Mouse (Mus musculus) intestine, postnatal 0 days (tissue): ENCODE data around the gene Cers5. TPM values are rescaled to one million over a fixed set of nuclear protein-coding genes. Genes with fewer than 3 reads are reported as not detected.

Experiments used
- ATAC-seq: fragments of 200-750 bp; cut with Nextera tagmentation; 2 replicates; pipeline ENCODE4 v1.8.0; 2017; ENCODE audit warnings: mild to moderate bottlenecking, moderate TSS enrichment, moderate library complexity
- H3K27ac ChIP-seq: fragments of 300-500 bp; sonication (generic); 2 replicates; pipeline ENCODE4 v1.5.1; 2014; ENCODE audit warnings: mild to moderate bottlenecking, low read depth, low read length, moderate library complexity
- H3K27me3 ChIP-seq: fragments of 300-500 bp; sonication (generic); replicated peaks from 2 replicates; pipeline ENCODE4 v1.6.1; 2014; ENCODE audit warnings: low read length, mixed read lengths; ENCODE audit not compliant: control insufficient read depth, insufficient read depth
- H3K36me3 ChIP-seq: fragments of 300-500 bp; sonication (generic); 2 replicates; pipeline ENCODE4 v1.6.1; 2014; ENCODE audit warnings: mild to moderate bottlenecking, moderate library complexity; ENCODE audit not compliant: control insufficient read depth, insufficient read depth
- H3K4me1 ChIP-seq: fragments of 300-500 bp; sonication (generic); replicated peaks from 2 replicates; pipeline ENCODE4 v1.6.1; 2014; ENCODE audit warnings: antibody characterized with exemption, low read length, mixed read lengths; ENCODE audit not compliant: control insufficient read depth, insufficient read depth
- H3K4me2 ChIP-seq: fragments of 300-500 bp; sonication (generic); replicated peaks from 2 replicates; pipeline ENCODE4 v1.6.1; 2014; ENCODE audit warnings: low read depth, mild to moderate bottlenecking, moderate library complexity
- H3K4me3 ChIP-seq: fragments of 300-500 bp; sonication (generic); 2 replicates; pipeline ENCODE4 v1.5.1; 2014; ENCODE audit warnings: low read depth, low read length
- H3K9ac ChIP-seq: fragments of 300-500 bp; sonication (generic); 2 replicates; pipeline ENCODE4 v1.6.1; 2014; ENCODE audit warnings: mild to moderate bottlenecking, low read depth, low read length
- H3K9me3 ChIP-seq: fragments of 300-500 bp; sonication (generic); 2 replicates; pipeline ENCODE4 v1.6.1; 2016; ENCODE audit warnings: mixed run types; ENCODE audit not compliant: control insufficient read depth
- CTCF ChIP-seq: sonication (generic); IDR thresholded peaks from 2 replicates; pipeline ENCODE4 v1.5.1; 2016; ENCODE audit warnings: low read depth, mild to moderate bottlenecking, control low read depth, antibody characterized with exemption, moderate library complexity
- WGBS: fragments of 180-500 bp; shearing (Covaris S2); extraction: QIAGEN DNeasy Blood & Tissue Kit; methylation state at CpG from one replicate; pipeline ENCODE4 v1.1.7; 2014; 5-methylcytosine and 5-hydroxymethylcytosine counted together
- polyA plus RNA-seq: library from polyadenylated mRNA; unstranded; fragments of >200 nt; fragmentation: Nextera tagmentation; extraction: Ambion mirVana; gene quantifications from 2 replicates; pipeline ENCODE4 v1.2.1, GENCODE M21; 2015

Gene Cers5
- polyA plus RNA-seq, 1 experiment from 2014 or later = 18.7 TPM

DNA sequence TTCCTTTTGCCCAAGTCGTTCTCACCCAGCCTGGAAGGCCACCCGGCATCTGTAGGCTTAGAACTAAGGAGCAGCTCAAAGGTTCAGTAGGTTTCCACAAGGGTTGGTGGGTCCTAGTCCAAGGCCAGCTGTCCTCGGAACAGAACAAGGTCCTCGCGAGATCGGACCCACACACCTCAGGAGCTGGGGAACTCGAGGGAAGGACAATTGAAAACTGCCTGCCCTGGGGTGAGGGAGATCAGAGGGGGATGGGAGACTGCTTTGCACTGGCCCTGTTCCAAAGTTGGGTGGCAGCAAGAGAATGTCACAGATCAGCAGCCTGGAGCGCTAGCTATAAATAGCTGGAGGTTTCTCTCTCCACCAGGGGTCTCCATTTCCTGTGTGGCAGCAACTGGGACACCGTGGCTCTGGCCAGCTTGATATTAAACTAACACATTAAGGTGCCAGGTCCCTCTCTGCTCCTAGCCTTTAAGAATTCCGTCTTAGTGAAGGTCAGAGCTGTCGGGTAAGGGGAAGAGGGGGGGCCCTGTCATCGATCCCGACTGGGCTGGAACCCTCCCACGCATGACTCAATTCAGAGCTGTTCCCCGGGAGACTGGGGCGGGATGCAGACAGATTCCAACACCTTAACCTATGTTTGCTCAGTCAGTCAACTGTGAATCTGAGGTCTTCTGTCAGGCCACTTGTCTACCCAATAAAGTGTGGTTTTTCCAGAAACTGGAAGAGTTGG lies 48.2 kb downstream of the Cers5 start:
- WGBS = 10% methylated on average over 16 of the region's 16 CpGs
- H3K27ac ChIP-seq = peak overlapping the region; percentile 79
- no peaks in the 10 kb centered on the region for H3K27me3 ChIP-seq
- H3K4me1 ChIP-seq = peaks cover 15% of the 10 kb centered on the region; the same call in 1 of the 2 replicates
- H3K36me3 ChIP-seq = peaks cover 48% of the 10 kb centered on the region
- H3K9me3 ChIP-seq = no peaks in the 10 kb centered on the region
- peak overlapping the region; percentile 74 for H3K4me2 ChIP-seq
- 0 out of 2 replicates have a peak overlapping the region, but pooled peaks have one; percentile 87 for H3K4me3 ChIP-seq
- 0 out of 2 replicates have a peak overlapping the region, but pooled peaks have one; percentile 13 for H3K9ac ChIP-seq
- peak; percentile 25 for ATAC-seq
- peak; percentile 77 for TF ChIP-seq CTCF

DNA sequence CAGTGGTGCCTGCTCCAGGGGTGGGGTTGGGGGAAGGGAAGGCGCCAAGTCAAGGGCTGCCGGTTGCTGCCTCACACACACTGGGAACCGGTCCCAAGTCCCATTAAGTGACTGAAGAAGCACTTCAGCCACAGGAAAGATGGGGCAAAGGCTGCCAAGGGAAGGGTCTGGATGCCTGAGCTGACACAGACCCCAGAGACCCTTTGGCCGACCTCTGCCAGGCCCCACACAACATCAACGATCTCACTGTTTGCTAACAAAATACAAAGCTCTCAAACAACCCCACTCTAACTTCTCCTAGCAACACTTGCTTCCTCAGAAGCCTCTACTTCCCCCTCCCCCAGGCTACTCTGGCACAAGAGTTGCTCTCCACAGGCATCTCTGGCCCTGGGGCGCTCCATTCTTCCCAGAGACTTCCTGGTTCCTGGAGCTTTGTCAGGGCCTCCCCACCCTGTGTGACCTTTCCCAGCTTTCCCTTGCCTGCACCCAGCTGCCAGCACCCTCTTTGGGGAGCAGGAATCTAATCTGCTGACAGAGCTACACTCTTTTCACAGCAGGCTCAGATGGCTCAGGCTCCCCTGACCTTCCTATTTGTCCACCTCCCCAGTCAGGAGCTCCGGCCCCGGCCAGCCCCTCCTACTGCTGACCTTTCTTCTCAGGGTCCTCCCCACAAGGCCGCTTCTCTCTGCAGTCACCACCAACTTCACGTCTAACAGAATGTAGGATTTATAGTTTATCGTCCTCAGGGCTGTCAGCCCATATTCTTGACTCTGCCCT lies 49.0 kb downstream of the Cers5 start:
- H3K27me3 ChIP-seq = no peaks in the 10 kb centered on the region
- H3K9me3 ChIP-seq = no peaks in the 10 kb centered on the region
- 24% methylated on average over 11 of the region's 11 CpGs for WGBS
- peaks cover 41% of the 10 kb centered on the region for H3K36me3 ChIP-seq
- no peak for TF ChIP-seq CTCF
- H3K4me2 ChIP-seq = peak overlapping the region; percentile 74; the same call in 1 of the 2 replicates
- H3K9ac ChIP-seq = 0 out of 2 replicates have a peak overlapping the region, but pooled peaks have one; percentile 13
- ATAC-seq = peak; percentile 44
- peak overlapping the region; percentile 79 for H3K27ac ChIP-seq
- peaks cover 15% of the 10 kb centered on the region; the same call in 1 of the 2 replicates for H3K4me1 ChIP-seq
- no peak overlapping the region for H3K4me3 ChIP-seq

DNA sequence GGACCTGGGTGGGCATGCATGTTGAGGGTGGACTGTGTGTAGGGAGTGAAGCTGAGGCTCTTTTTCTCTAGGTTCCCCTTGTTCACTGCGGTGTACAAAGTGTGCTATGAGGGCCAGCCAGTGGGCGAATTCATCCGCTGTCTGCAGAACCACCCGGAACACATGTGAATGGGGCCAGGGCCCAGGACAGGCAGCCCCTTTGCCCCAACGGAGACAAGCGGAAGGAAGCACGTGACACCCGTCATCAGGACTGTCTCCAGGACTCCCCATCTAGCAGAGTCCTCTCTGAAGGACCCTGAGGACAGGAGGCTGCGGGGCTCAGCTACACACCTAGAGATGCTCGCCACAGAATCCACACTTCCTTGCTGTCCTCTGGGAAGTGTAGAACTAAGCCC lies 49.6 kb downstream of the Cers5 start:
- ATAC-seq = no peak
- Histone ChIP-seq H3K4me1 (peaks cover 15% of the 10 kb centered on the region; the same call in 1 of the 2 replicates), H3K9me3 (no peaks in the 10 kb centered on the region), H3K36me3 (peaks cover 35% of the 10 kb centered on the region), H3K4me3 (no peak overlapping the region), H3K4me2 (peak overlapping the region; percentile 6; the same call in 1 of the 2 replicates), H3K9ac (no peak overlapping the region), H3K27me3 (no peaks in the 10 kb centered on the region), H3K27ac (peak overlapping the region; percentile 79)
- 67% methylated on average over 10 of the region's 10 CpGs for WGBS
- TF ChIP-seq CTCF = no peak

DNA sequence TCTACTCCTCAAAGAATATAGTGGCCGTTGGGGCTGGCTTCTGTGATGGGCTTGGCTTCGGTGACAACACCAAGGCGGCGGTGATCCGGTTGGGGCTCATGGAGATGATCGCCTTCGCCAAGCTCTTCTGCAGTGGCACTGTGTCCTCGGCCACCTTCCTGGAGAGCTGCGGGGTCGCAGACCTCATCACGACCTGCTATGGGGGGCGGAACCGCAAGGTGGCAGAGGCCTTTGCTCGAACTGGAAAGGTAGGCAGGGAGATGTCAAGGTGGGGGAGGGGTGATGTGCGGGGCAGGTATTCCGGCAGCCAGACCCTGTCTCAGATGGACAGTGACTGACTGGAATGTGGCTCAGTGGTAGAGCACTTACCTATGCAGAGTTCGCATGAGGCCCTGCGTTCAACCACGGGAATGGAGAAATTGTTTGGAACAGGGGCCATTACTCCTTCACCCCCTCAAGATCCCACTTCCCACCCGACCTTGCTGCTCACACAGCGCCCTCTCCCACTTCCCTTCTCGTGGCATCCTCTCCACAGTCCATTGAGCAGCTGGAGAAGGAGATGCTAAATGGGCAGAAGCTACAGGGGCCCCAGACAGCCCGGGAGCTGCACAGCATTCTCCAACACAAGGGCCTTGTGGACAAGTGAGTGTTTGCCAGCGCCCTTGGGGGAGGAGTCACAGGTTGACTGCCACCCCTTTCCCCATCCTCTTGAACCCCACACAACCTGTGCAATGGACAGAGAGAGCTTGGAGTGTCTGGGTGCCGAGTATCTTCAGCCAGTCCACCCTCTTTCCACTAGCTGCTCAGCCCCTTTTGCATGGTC lies 50.6 kb downstream of the Cers5 start:
- no peaks in the 10 kb centered on the region for H3K27me3 ChIP-seq
- H3K36me3 ChIP-seq = peaks cover 28% of the 10 kb centered on the region; the same call in 1 of the 2 replicates
- H3K27ac ChIP-seq = no peak overlapping the region
- peaks cover 15% of the 10 kb centered on the region; the same call in 1 of the 2 replicates for H3K4me1 ChIP-seq
- no peak overlapping the region for H3K9ac ChIP-seq
- no peaks in the 10 kb centered on the region for H3K9me3 ChIP-seq
- WGBS = 81% methylated on average over 25 of the region's 25 CpGs
- H3K4me2 ChIP-seq = no peak overlapping the region
- TF ChIP-seq CTCF = no peak
- H3K4me3 ChIP-seq = no peak overlapping the region
- no peak for ATAC-seq

DNA sequence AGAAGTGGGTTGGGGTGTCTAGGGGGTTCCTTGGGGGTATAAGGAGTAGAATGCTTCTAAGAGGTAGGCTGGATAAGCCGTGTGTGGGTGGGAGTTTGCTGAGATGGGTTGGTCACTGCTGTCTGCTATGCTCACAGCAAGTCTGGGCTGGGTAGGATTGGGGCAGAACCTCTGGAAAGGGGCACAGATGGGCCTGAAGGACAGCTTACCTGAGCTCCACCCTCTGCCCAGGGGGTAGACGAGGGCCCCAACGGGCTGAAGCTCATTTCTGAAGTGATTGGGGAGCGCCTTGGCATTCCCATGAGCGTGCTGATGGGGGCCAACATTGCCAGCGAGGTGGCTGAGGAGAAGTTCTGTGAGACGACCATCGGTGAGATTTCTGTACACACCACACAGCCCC lies 52.8 kb downstream of the Cers5 start:
- Histone ChIP-seq H3K36me3 (peaks cover 28% of the 10 kb centered on the region; the same call in 1 of the 2 replicates), H3K27ac (no peak overlapping the region), H3K9me3 (no peaks in the 10 kb centered on the region), H3K9ac (no peak overlapping the region), H3K4me2 (peak overlapping the region; percentile 60; the same call in 1 of the 2 replicates), H3K27me3 (no peaks in the 10 kb centered on the region), H3K4me3 (no peak overlapping the region), H3K4me1 (peaks cover 11% of the 10 kb centered on the region; the same call in 1 of the 2 replicates)
- ATAC-seq = no peak
- no peak for TF ChIP-seq CTCF
- WGBS = 53% methylated on average over 8 of the region's 8 CpGs
